39 mouse cellular contexts compared by ENCODE assay signal in genomic region chr6:133868381-133868780, GRCm38 (mm10). TPM values are rescaled to one million over a fixed set of nuclear protein-coding genes. Genes with fewer than 3 reads are reported as not detected.
"Had no signal": no experiment of that assay in that cellular context is flagged by ENCODE, and none has a peak within 500 bp of the region (broad histone marks: within the 10 kb centered on the region; RNA-seq: fewer than 3 reads in every experiment).

No protein-coding gene starts in this region.

- H3K9ac ChIP-seq: limb, embryonic 12.5 days; limb, embryonic 13.5 days; limb, embryonic 15.5 days; liver, embryonic 12.5 days; liver, embryonic 13.5 days; liver, embryonic 14.5 days; liver, embryonic 15.5 days; liver, postnatal 0 days; lung, embryonic 14.5 days; lung, embryonic 15.5 days; midbrain, embryonic 12.5 days; midbrain, embryonic 13.5 days; midbrain, embryonic 15.5 days; neural tube, embryonic 12.5 days had no signal

- DNase-seq: left cerebral cortex, postnatal 4 days; liver; liver, embryonic 13.5 days; liver, postnatal 0 days; lung, adult 18-20 months; lung, adult 2 months; lung, embryonic 14.5 days; lung, postnatal 10 days; lung, postnatal 14 days; lung, postnatal 36 days; lung, postnatal 4 days; midbrain, embryonic 14.5 days had no signal

- H3K27me3 ChIP-seq: limb, embryonic 12.5 days; limb, embryonic 13.5 days; limb, embryonic 15.5 days; liver, embryonic 12.5 days; liver, embryonic 13.5 days; liver, embryonic 15.5 days; lung, embryonic 15.5 days; midbrain, embryonic 12.5 days; midbrain, embryonic 13.5 days; midbrain, embryonic 15.5 days; neural tube, embryonic 12.5 days had no signal

- H3K4me2 ChIP-seq: limb, embryonic 12.5 days; limb, embryonic 13.5 days; limb, embryonic 15.5 days; liver, embryonic 11.5 days; liver, embryonic 12.5 days; liver, embryonic 13.5 days; liver, embryonic 15.5 days; lung, embryonic 14.5 days; lung, embryonic 15.5 days; midbrain, embryonic 11.5 days; midbrain, embryonic 12.5 days; midbrain, embryonic 13.5 days; midbrain, embryonic 15.5 days; neural tube, embryonic 12.5 days had no signal

- ATAC-seq: liver, embryonic 12.5 days; liver, postnatal 0 days; lung, postnatal 0 days; midbrain, embryonic 13.5 days; midbrain, embryonic 15.5 days; midbrain, embryonic 16.5 days had no signal

- H3K36me3 ChIP-seq: limb, embryonic 10.5 days; limb, embryonic 12.5 days; limb, embryonic 13.5 days; limb, embryonic 15.5 days; liver, embryonic 12.5 days; liver, embryonic 13.5 days; liver, embryonic 15.5 days; lung, embryonic 15.5 days; midbrain, embryonic 10.5 days; midbrain, embryonic 12.5 days; midbrain, embryonic 13.5 days; midbrain, embryonic 15.5 days; neural tube, embryonic 12.5 days had no signal

- H3K9me3 ChIP-seq: limb, embryonic 10.5 days; limb, embryonic 12.5 days; limb, embryonic 13.5 days; limb, embryonic 15.5 days; liver, embryonic 12.5 days; liver, embryonic 13.5 days; liver, embryonic 15.5 days; lung, embryonic 15.5 days; megakaryocyte, embryonic 14.5 days; midbrain, embryonic 10.5 days; midbrain, embryonic 12.5 days; midbrain, embryonic 13.5 days; midbrain, embryonic 15.5 days; neural tube, embryonic 12.5 days had no signal

- H3K4me1 ChIP-seq: limb, embryonic 10.5 days; limb, embryonic 12.5 days; limb, embryonic 13.5 days; limb, embryonic 15.5 days; liver, embryonic 12.5 days; liver, embryonic 13.5 days; liver, embryonic 15.5 days; lung, embryonic 15.5 days; megakaryocyte, embryonic 14.5 days; midbrain, embryonic 10.5 days; midbrain, embryonic 12.5 days; midbrain, embryonic 13.5 days; midbrain, embryonic 15.5 days; neural tube, embryonic 12.5 days had no signal

- H3K4me3 ChIP-seq: limb, embryonic 10.5 days; limb, embryonic 12.5 days; limb, embryonic 13.5 days; limb, embryonic 15.5 days; liver, embryonic 12.5 days; liver, embryonic 13.5 days; liver, embryonic 15.5 days; lung, embryonic 15.5 days; megakaryocyte, embryonic 14.5 days; midbrain, embryonic 10.5 days; midbrain, embryonic 12.5 days; midbrain, embryonic 13.5 days; midbrain, embryonic 15.5 days; myocyte; neural tube, embryonic 12.5 days had no signal

- H3K27ac ChIP-seq: limb, embryonic 10.5 days; limb, embryonic 12.5 days; limb, embryonic 13.5 days; limb, embryonic 15.5 days; liver, embryonic 12.5 days; liver, embryonic 13.5 days; liver, embryonic 14.5 days; liver, embryonic 15.5 days; lung, embryonic 15.5 days; macrophage; midbrain, embryonic 10.5 days; midbrain, embryonic 12.5 days; midbrain, embryonic 13.5 days; midbrain, embryonic 15.5 days; neural tube, embryonic 12.5 days had no signal

RNA-seq across cellular contexts. Expression of gene Kap, which starts 14.8 kb away (rescaled TPM):
- polyA plus RNA-seq: limb, embryonic 10.5 days; limb, embryonic 11.5 days; limb, embryonic 12.5 days; limb, embryonic 13.5 days; limb, embryonic 14.5 days; limb, embryonic 15.5 days; liver, adult 2 months; liver, embryonic 11.5 days; liver, embryonic 12.5 days; liver, embryonic 13.5 days; liver, embryonic 14.5 days; liver, embryonic 15.5 days; liver, embryonic 16.5 days; liver, postnatal 0 days; lung, adult 2 months; lung, embryonic 14.5 days; lung, embryonic 15.5 days; lung, embryonic 16.5 days; lung, postnatal 0 days; macrophage; midbrain, embryonic 10.5 days; midbrain, embryonic 11.5 days; midbrain, embryonic 12.5 days; midbrain, embryonic 13.5 days; midbrain, embryonic 14.5 days; midbrain, embryonic 15.5 days; midbrain, embryonic 16.5 days; midbrain, postnatal 0 days; myocyte; neural tube, embryonic 11.5 days; neural tube, embryonic 12.5 days had no signal
